Mouse (Mus musculus) limb, embryonic 12.5 days (tissue): ENCODE data around the gene Comt. TPM values are rescaled to one million over a fixed set of nuclear protein-coding genes. Genes with fewer than 3 reads are reported as not detected.

Source experiments
- ATAC-seq: fragments of 200-750 bp; cut with Nextera tagmentation; 2 replicates; pipeline ENCODE4 v1.8.0; 2017; ENCODE audit warnings: low read depth, moderate TSS enrichment; ENCODE audit not compliant: insufficient number of reproducible peaks, insufficient read depth, low FRiP score, low TSS enrichment
- H3K27ac ChIP-seq: fragments of 300-500 bp; sonication (generic); 2 replicates; pipeline ENCODE4 v1.5.1; 2016; ENCODE audit warnings: mild to moderate bottlenecking, moderate library complexity
- H3K27me3 ChIP-seq: fragments of 300-500 bp; sonication (generic); 2 replicates; pipeline ENCODE4 v1.6.1; 2016; ENCODE audit warnings: mild to moderate bottlenecking, moderate library complexity
- H3K36me3 ChIP-seq: fragments of 300-500 bp; sonication (generic); 2 replicates; pipeline ENCODE4 v1.6.1; 2016; ENCODE audit warnings: mild to moderate bottlenecking, moderate library complexity
- H3K4me1 ChIP-seq: fragments of 300-500 bp; sonication (generic); replicated peaks from 2 replicates; pipeline ENCODE4 v1.6.1; 2016
- H3K4me2 ChIP-seq: fragments of 300-500 bp; sonication (generic); 2 replicates; pipeline ENCODE4 v1.6.1; 2016; ENCODE audit warnings: mild to moderate bottlenecking, moderate library complexity
- H3K4me3 ChIP-seq: fragments of 300-500 bp; sonication (generic); replicated peaks from 2 replicates; pipeline ENCODE4 v1.5.1; 2016; ENCODE audit warnings: mild to moderate bottlenecking
- H3K9ac ChIP-seq: fragments of 300-500 bp; sonication (generic); replicated peaks from 2 replicates; pipeline ENCODE4 v1.6.1; 2016; ENCODE audit warnings: mild to moderate bottlenecking, moderate library complexity
- H3K9me3 ChIP-seq: fragments of 300-500 bp; sonication (generic); 2 replicates; pipeline ENCODE4 v1.6.1; 2016; ENCODE audit warnings: mild to moderate bottlenecking, moderate library complexity
- WGBS: fragments of 180-500 bp; shearing (Covaris S2); methylation state at CpG from one replicate; pipeline ENCODE4 v1.1.7; 2016; 5-methylcytosine and 5-hydroxymethylcytosine counted together
- polyA plus RNA-seq: library from polyadenylated mRNA; unstranded; fragments of >200 nt; fragmentation: Nextera tagmentation; extraction: Ambion mirVana; gene quantifications from 2 replicates; pipeline ENCODE4 v1.2.1, GENCODE M21; 2016

Comt gene
- polyA plus RNA-seq, 1 experiment from 2014 or later = 66.5 TPM

GRCm38 (mm10) chr16:18395620-18396036, 31.0 kb downstream of the Comt start:
- no peak for ATAC-seq
- H3K4me1 ChIP-seq = peaks cover 37% of the 10 kb centered on the region
- H3K9ac ChIP-seq = no peak overlapping the region
- 42% methylated on average over 6 of the region's 7 CpGs for WGBS
- no peaks in the 10 kb centered on the region for H3K27me3 ChIP-seq
- 0 out of 2 replicates have a peak overlapping the region, but pooled peaks have one; percentile 21 for H3K4me2 ChIP-seq
- H3K36me3 ChIP-seq = peaks cover 44% of the 10 kb centered on the region
- H3K4me3 ChIP-seq = no peak overlapping the region
- H3K9me3 ChIP-seq = no peaks in the 10 kb centered on the region
- no peak overlapping the region for H3K27ac ChIP-seq

- Histone ChIP-seq H3K4me1 (peaks cover 32% of the 10 kb centered on the region), H3K27me3 (no peaks in the 10 kb centered on the region), H3K36me3 (peaks cover 37% of the 10 kb centered on the region), H3K4me3 (no peak overlapping the region), H3K27ac (0 out of 2 replicates have a peak overlapping the region, but pooled peaks have one; percentile 35), H3K9ac (no peak overlapping the region), H3K4me2 (peak overlapping the region; percentile 21; the same call in 1 of the 2 replicates), H3K9me3 (no peaks in the 10 kb centered on the region)
- no peak for ATAC-seq
- WGBS = 33% methylated on average over 11 of the region's 11 CpGs
Observed at GRCm38 (mm10) chr16:18394777-18395619, 31.7 kb downstream of the Comt start.

GRCm38 (mm10) chr16:18394056-18394455, 32.6 kb downstream of the Comt start:
- H3K9me3 ChIP-seq = no peaks in the 10 kb centered on the region
- H3K36me3 ChIP-seq = peaks cover 28% of the 10 kb centered on the region
- H3K4me2 ChIP-seq = peak overlapping the region; percentile 90
- H3K27me3 ChIP-seq = no peaks in the 10 kb centered on the region
- no peak overlapping the region for H3K9ac ChIP-seq
- H3K4me1 ChIP-seq = peaks cover 33% of the 10 kb centered on the region
- ATAC-seq = no peak
- WGBS = 87% methylated on average over 3 of the region's 3 CpGs
- H3K27ac ChIP-seq = no peak overlapping the region
- peak overlapping the region; percentile 81; the same call in 1 of the 2 replicates for H3K4me3 ChIP-seq

- peak overlapping the region; percentile 90 for H3K4me2 ChIP-seq
- H3K9me3 ChIP-seq = no peaks in the 10 kb centered on the region
- peaks cover 23% of the 10 kb centered on the region for H3K36me3 ChIP-seq
- no peaks in the 10 kb centered on the region for H3K27me3 ChIP-seq
- H3K4me1 ChIP-seq = peaks cover 38% of the 10 kb centered on the region
- H3K4me3 ChIP-seq = peak overlapping the region; percentile 81
- H3K27ac ChIP-seq = no peak overlapping the region
- WGBS = 52% methylated on average over 5 of the region's 5 CpGs
- no peak for ATAC-seq
- peak overlapping the region; percentile 80; the same call in 1 of the 2 replicates for H3K9ac ChIP-seq
Observed at GRCm38 (mm10) chr16:18393595-18393994, 33.1 kb downstream of the Comt start.

- H3K36me3 ChIP-seq = peaks cover 15% of the 10 kb centered on the region
- peak overlapping the region; percentile 90 for H3K4me2 ChIP-seq
- H3K27me3 ChIP-seq = no peaks in the 10 kb centered on the region
- peak overlapping the region; percentile 80 for H3K9ac ChIP-seq
- peak overlapping the region; percentile 81 for H3K4me3 ChIP-seq
- peaks cover 47% of the 10 kb centered on the region for H3K4me1 ChIP-seq
- under 1% methylated on average over 63 of the region's 63 CpGs for WGBS
- peak; percentile 80 for ATAC-seq
- peak overlapping the region; percentile 81 for H3K27ac ChIP-seq
- H3K9me3 ChIP-seq = no peaks in the 10 kb centered on the region
Observed at GRCm38 (mm10) chr16:18392469-18393426, 33.9 kb downstream of the Comt start.

- H3K4me1 ChIP-seq = peaks cover 56% of the 10 kb centered on the region
Observed at GRCm38 (mm10) chr16:18391728-18392127, 34.9 kb downstream of the Comt start.

GRCm38 (mm10) chr16:18391127-18391526, 35.5 kb downstream of the Comt start:
- Histone ChIP-seq H3K4me3 (no peak overlapping the region), H3K36me3 (no peaks in the 10 kb centered on the region), H3K27ac (no peak overlapping the region), H3K9ac (no peak overlapping the region), H3K4me2 (no peak overlapping the region), H3K9me3 (no peaks in the 10 kb centered on the region), H3K4me1 (peaks cover 53% of the 10 kb centered on the region), H3K27me3 (no peaks in the 10 kb centered on the region)
- WGBS = over 99% methylated on average over 3 of the region's 3 CpGs
- no peak for ATAC-seq

More at GRCm38 (mm10) chr16:18391728-18392127, 34.9 kb downstream of the Comt start:
- 83% methylated on average over 3 of the region's 3 CpGs for WGBS
- Histone ChIP-seq H3K27ac (no peak overlapping the region), H3K9me3 (no peaks in the 10 kb centered on the region), H3K4me3 (0 out of 2 replicates have a peak overlapping the region, but pooled peaks have one; percentile 81), H3K36me3 (peaks cover 5% of the 10 kb centered on the region), H3K4me2 (0 out of 2 replicates have a peak overlapping the region, but pooled peaks have one; percentile 90), H3K27me3 (no peaks in the 10 kb centered on the region), H3K9ac (no peak overlapping the region)
- ATAC-seq = no peak

- H3K9ac ChIP-seq = no peak overlapping the region
- H3K9me3 ChIP-seq = no peaks in the 10 kb centered on the region
- WGBS = 68% methylated on average over 6 of the region's 6 CpGs
Observed at GRCm38 (mm10) chr16:18390399-18390798, 36.3 kb downstream of the Comt start.

GRCm38 (mm10) chr16:18388583-18389435, 37.8 kb downstream of the Comt start:
- Histone ChIP-seq H3K9me3 (no peaks in the 10 kb centered on the region), H3K4me1 (peaks cover 35% of the 10 kb centered on the region), H3K9ac (no peak overlapping the region), H3K4me3 (no peak overlapping the region), H3K4me2 (no peak overlapping the region), H3K27ac (no peak overlapping the region; the same call in 1 of the 2 replicates), H3K27me3 (no peaks in the 10 kb centered on the region), H3K36me3 (no peaks in the 10 kb centered on the region)
- ATAC-seq = no peak
- WGBS = 77% methylated on average over 14 of the region's 14 CpGs

More at GRCm38 (mm10) chr16:18390399-18390798, 36.3 kb downstream of the Comt start:
- H3K27me3 ChIP-seq = no peaks in the 10 kb centered on the region
- no peak for ATAC-seq
- no peak overlapping the region for H3K4me3 ChIP-seq
- no peaks in the 10 kb centered on the region for H3K36me3 ChIP-seq
- peaks cover 45% of the 10 kb centered on the region for H3K4me1 ChIP-seq
- no peak overlapping the region for H3K27ac ChIP-seq
- no peak overlapping the region for H3K4me2 ChIP-seq
